ENCODE assay signal across 28 mouse cellular contexts in the genomic region with DNA sequence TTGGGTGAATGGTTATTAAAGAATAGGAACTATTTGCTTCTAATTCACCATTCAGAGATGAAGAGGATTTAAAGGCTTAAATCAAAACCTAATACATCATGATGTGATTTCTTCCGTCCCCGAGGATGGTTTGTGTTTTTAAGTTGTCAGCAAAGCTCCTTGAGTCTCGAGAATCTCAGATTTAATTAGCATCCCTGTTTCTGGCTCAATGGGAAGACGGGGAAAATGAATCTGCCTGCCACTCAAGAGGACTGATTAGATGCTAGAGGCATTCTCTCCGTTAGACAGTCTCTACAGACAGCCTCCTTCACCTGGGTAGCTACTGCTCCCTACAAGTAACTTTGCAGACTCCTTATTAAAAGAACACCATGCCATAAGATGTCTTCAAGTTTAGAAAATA. TPM values are rescaled to one million over a fixed set of nuclear protein-coding genes. Genes with fewer than 3 reads are reported as not detected.
DNase-seq lines count a peak whose midpoint lies in the region; ATAC-seq and TF ChIP-seq lines count a peak whose summit lies in the region.
"Had no signal": no experiment of that assay in that cellular context is flagged by ENCODE, and none has a peak within 500 bp of the region (broad histone marks: within the 10 kb centered on the region; RNA-seq: fewer than 3 reads in every experiment).

No protein-coding gene starts in this region.

- no peaks in the 10 kb centered on the region for H3K27me3 ChIP-seq in forebrain, embryonic 15.5 days
- no peaks in the 10 kb centered on the region for H3K27me3 ChIP-seq in forebrain, embryonic 12.5 days
- no peaks in the 10 kb centered on the region for H3K27me3 ChIP-seq in hindbrain, embryonic 14.5 days (ENCODE audit: control insufficient read depth, insufficient read depth, low read length)
- H3K27me3 ChIP-seq in hindbrain, embryonic 11.5 days (ENCODE audit: control insufficient read depth, insufficient read depth, low read length) = no peaks in the 10 kb centered on the region
- no peaks in the 10 kb centered on the region for H3K27me3 ChIP-seq in midbrain, postnatal 0 days (ENCODE audit: insufficient read depth, low read length)
- no peaks in the 10 kb centered on the region for H3K27me3 ChIP-seq in midbrain, embryonic 16.5 days (ENCODE audit: control insufficient read depth, insufficient read depth, low read depth, low read length)
- H3K27me3 ChIP-seq: CH12.LX; heart, embryonic 13.5 days; hindbrain, embryonic 12.5 days; intestine, embryonic 15.5 days; Patski had no signal

- 10% methylated on average over 5 of the region's 5 CpGs for WGBS in forebrain, embryonic 15.5 days
- WGBS in forebrain, embryonic 12.5 days = 21% methylated on average over 5 of the region's 5 CpGs
- 29% methylated on average over 5 of the region's 5 CpGs for WGBS in hindbrain, embryonic 14.5 days
- 56% methylated on average over 5 of the region's 5 CpGs for WGBS in hindbrain, embryonic 11.5 days
- WGBS in midbrain, postnatal 0 days = 22% methylated on average over 5 of the region's 5 CpGs
- 23% methylated on average over 5 of the region's 5 CpGs for WGBS in midbrain, embryonic 16.5 days

- H3K9ac ChIP-seq in forebrain, embryonic 15.5 days (replicated peaks) = no peak overlapping the region
- no peak overlapping the region for H3K9ac ChIP-seq in forebrain, embryonic 12.5 days
- H3K9ac ChIP-seq in hindbrain, embryonic 14.5 days = no peak overlapping the region
- H3K9ac ChIP-seq in hindbrain, embryonic 11.5 days (ENCODE audit: low read depth, low read length) = no peak overlapping the region
- H3K9ac ChIP-seq in midbrain, postnatal 0 days (replicated peaks; ENCODE audit: low read length, poor library complexity, severe bottlenecking) = no peak overlapping the region
- H3K9ac ChIP-seq in midbrain, embryonic 16.5 days (ENCODE audit: low read depth, low read length) = no peak overlapping the region
- H3K9ac ChIP-seq: heart, embryonic 13.5 days; hindbrain, embryonic 12.5 days; intestine, embryonic 15.5 days had no signal

- TF ChIP-seq CTCF in midbrain, postnatal 0 days (IDR thresholded peaks at IDR 0.05) = no peak
- no peak for TF ChIP-seq CTCF in gastrocnemius, adult 2 months (IDR thresholded peaks at IDR 0.05)

- H3K4me2 ChIP-seq in forebrain, embryonic 15.5 days (replicated peaks) = no peak overlapping the region
- H3K4me2 ChIP-seq in forebrain, embryonic 12.5 days = no peak overlapping the region
- H3K4me2 ChIP-seq in hindbrain, embryonic 14.5 days (replicated peaks) = no peak overlapping the region
- no peak overlapping the region for H3K4me2 ChIP-seq in hindbrain, embryonic 11.5 days (replicated peaks; ENCODE audit: low read depth, low read length)
- H3K4me2 ChIP-seq in midbrain, postnatal 0 days (ENCODE audit: low read depth, low read length, poor library complexity, severe bottlenecking) = no peak overlapping the region
- no peak overlapping the region for H3K4me2 ChIP-seq in midbrain, embryonic 16.5 days (ENCODE audit: low read length)
- H3K4me2 ChIP-seq: heart, embryonic 13.5 days; hindbrain, embryonic 12.5 days; intestine, embryonic 15.5 days had no signal

- H3K27ac ChIP-seq in forebrain, embryonic 15.5 days (replicated peaks) = 0 out of 2 replicates have a peak overlapping the region, but pooled peaks have one; percentile 23
- no peak overlapping the region for H3K27ac ChIP-seq in forebrain, embryonic 12.5 days
- peak overlapping the region; percentile 24; the same call in 1 of the 2 replicates for H3K27ac ChIP-seq in hindbrain, embryonic 14.5 days
- no peak overlapping the region for H3K27ac ChIP-seq in hindbrain, embryonic 11.5 days (ENCODE audit: low read depth, low read length)
- 0 out of 2 replicates have a peak overlapping the region, but pooled peaks have one; percentile 12 for H3K27ac ChIP-seq in midbrain, postnatal 0 days (ENCODE audit: low read depth, low read length)
- H3K27ac ChIP-seq in midbrain, embryonic 16.5 days (ENCODE audit: low read length) = no peak overlapping the region
- H3K27ac ChIP-seq in gastrocnemius, adult 2 months = no peak overlapping the region
- H3K27ac ChIP-seq: heart, adult 2 months; heart, embryonic 10.5 days; heart, embryonic 13.5 days; hindbrain, embryonic 12.5 days; intestine, embryonic 15.5 days had no signal

- H3K4me3 ChIP-seq in forebrain, embryonic 15.5 days = no peak overlapping the region
- no peak overlapping the region for H3K4me3 ChIP-seq in forebrain, embryonic 12.5 days (replicated peaks)
- H3K4me3 ChIP-seq in hindbrain, embryonic 14.5 days (replicated peaks; ENCODE audit: low read length) = no peak overlapping the region
- no peak overlapping the region for H3K4me3 ChIP-seq in hindbrain, embryonic 11.5 days (ENCODE audit: low read depth, low read length)
- no peak overlapping the region for H3K4me3 ChIP-seq in midbrain, postnatal 0 days (ENCODE audit: low read depth, low read length)
- H3K4me3 ChIP-seq in midbrain, embryonic 16.5 days (ENCODE audit: low read depth, low read length) = no peak overlapping the region
- H3K4me3 ChIP-seq in gastrocnemius, adult 2 months = no peak overlapping the region
- H3K4me3 ChIP-seq: heart, adult 2 months; heart, embryonic 10.5 days; heart, embryonic 13.5 days; hindbrain, embryonic 12.5 days; intestine, embryonic 15.5 days had no signal

- H3K36me3 ChIP-seq in forebrain, embryonic 15.5 days = peaks cover 6% of the 10 kb centered on the region
- no peaks in the 10 kb centered on the region for H3K36me3 ChIP-seq in forebrain, embryonic 12.5 days (replicated peaks)
- no peaks in the 10 kb centered on the region; the same call in 1 of the 2 replicates for H3K36me3 ChIP-seq in hindbrain, embryonic 14.5 days (replicated peaks; ENCODE audit: control insufficient read depth, insufficient read depth)
- H3K36me3 ChIP-seq in hindbrain, embryonic 11.5 days (ENCODE audit: control insufficient read depth, insufficient read depth, low read length) = no peaks in the 10 kb centered on the region
- peaks cover 18% of the 10 kb centered on the region for H3K36me3 ChIP-seq in midbrain, postnatal 0 days (ENCODE audit: insufficient read depth, low read length)
- H3K36me3 ChIP-seq in midbrain, embryonic 16.5 days (ENCODE audit: control insufficient read depth, insufficient read depth, low read length) = peaks cover 7% of the 10 kb centered on the region
- H3K36me3 ChIP-seq: G1E; hindbrain, embryonic 12.5 days had no signal

- peaks cover 20% of the 10 kb centered on the region for H3K4me1 ChIP-seq in forebrain, embryonic 15.5 days
- H3K4me1 ChIP-seq in forebrain, embryonic 12.5 days = peaks cover 11% of the 10 kb centered on the region
- H3K4me1 ChIP-seq in hindbrain, embryonic 14.5 days (replicated peaks; ENCODE audit: control insufficient read depth, insufficient read depth, low read length) = peaks cover 5% of the 10 kb centered on the region; the same call in 1 of the 2 replicates
- no peaks in the 10 kb centered on the region for H3K4me1 ChIP-seq in hindbrain, embryonic 11.5 days (replicated peaks; ENCODE audit: control insufficient read depth, insufficient read depth, low read length)
- H3K4me1 ChIP-seq in midbrain, postnatal 0 days (ENCODE audit: insufficient read depth, low read length) = no peaks in the 10 kb centered on the region; the same call in 1 of the 2 replicates
- peaks cover 4% of the 10 kb centered on the region; the same call in 1 of the 2 replicates for H3K4me1 ChIP-seq in midbrain, embryonic 16.5 days (ENCODE audit: control insufficient read depth, insufficient read depth, low read length)
- H3K4me1 ChIP-seq: hindbrain, embryonic 12.5 days; intestine, embryonic 15.5 days had no signal

- no peaks in the 10 kb centered on the region for H3K9me3 ChIP-seq in forebrain, embryonic 15.5 days
- no peaks in the 10 kb centered on the region for H3K9me3 ChIP-seq in forebrain, embryonic 12.5 days
- H3K9me3 ChIP-seq in hindbrain, embryonic 14.5 days (ENCODE audit: control insufficient read depth, low read length) = no peaks in the 10 kb centered on the region
- no peaks in the 10 kb centered on the region for H3K9me3 ChIP-seq in hindbrain, embryonic 11.5 days (ENCODE audit: control insufficient read depth, low read length)
- no peaks in the 10 kb centered on the region for H3K9me3 ChIP-seq in midbrain, postnatal 0 days (ENCODE audit: low read length)
- H3K9me3 ChIP-seq in midbrain, embryonic 16.5 days (replicated peaks; ENCODE audit: control insufficient read depth, low read length, poor library complexity, severe bottlenecking) = no peaks in the 10 kb centered on the region
- H3K9me3 ChIP-seq: heart, embryonic 10.5 days; hindbrain, embryonic 12.5 days; intestine, embryonic 15.5 days had no signal

- no peak for DNase-seq in hindbrain, embryonic 14.5 days (ENCODE audit: low spot score)
- no peak for DNase-seq in hindbrain, embryonic 11.5 days (ENCODE audit: low spot score)
- DNase-seq in midbrain, postnatal 0 days (ENCODE audit: low spot score) = no peak
- no peak for DNase-seq in gastrocnemius, adult 2 months
- DNase-seq: adrenal gland, adult 2 months; adrenal gland, postnatal 14 days; B cell, adult 2 months; cerebellum, adult 18-20 months; cerebellum, adult 9-10 months; cerebellum, postnatal 14 days; gastrocnemius, postnatal 10 days; gastrocnemius, postnatal 36 days; heart, adult 2 months; heart, postnatal 14 days; heart, postnatal 4 days; kidney, adult 11 months had no signal

- ATAC-seq in forebrain, embryonic 15.5 days (replicated peaks) = no peak
- ATAC-seq in forebrain, embryonic 12.5 days (ENCODE audit: low FRiP score) = no peak
- no peak for ATAC-seq in hindbrain, embryonic 14.5 days (ENCODE audit: low FRiP score)
- ATAC-seq in hindbrain, embryonic 11.5 days (ENCODE audit: low FRiP score) = no peak
- ATAC-seq in midbrain, postnatal 0 days (ENCODE audit: low FRiP score) = no peak
- no peak for ATAC-seq in midbrain, embryonic 16.5 days
- ATAC-seq: hindbrain, embryonic 16.5 days; intestine, embryonic 15.5 days; Patski had no signal

- intact Hi-C loops in gastrocnemius, adult 2 months (cut with DNase I) = no loop called here

RNA-seq across cellular contexts. Expression of a gene that starts 32.0 kb away (rescaled TPM):
- polyA plus RNA-seq in forebrain, embryonic 15.5 days (2015; fragmentation: Nextera tagmentation; extraction: Ambion mirVana) = 5.6 and 7.2 TPM in 2 replicates
- polyA plus RNA-seq in forebrain, embryonic 12.5 days (2016; fragmentation: Nextera tagmentation; extraction: Ambion mirVana) = 1.0 and 1.3 TPM in 2 replicates
- polyA plus RNA-seq in hindbrain, embryonic 14.5 days (2014; fragmentation: Nextera tagmentation; extraction: Ambion mirVana) = 7.1 and 8.7 TPM in 2 replicates
- polyA plus RNA-seq in hindbrain, embryonic 11.5 days (2014; fragmentation: Nextera tagmentation; extraction: Ambion mirVana) = 0.82 and 0.84 TPM in 2 replicates
- 19.9 and 36.4 TPM in 2 replicates for total RNA-seq in midbrain, postnatal 0 days (2014; rRNA removed)
- 16.4 and 18.7 TPM in 2 replicates for polyA plus RNA-seq in midbrain, postnatal 0 days (2015; fragmentation: Nextera tagmentation; extraction: Ambion mirVana)
- polyA plus RNA-seq in midbrain, embryonic 16.5 days (2015; fragmentation: Nextera tagmentation; extraction: Ambion mirVana) = 10.3 and 12.7 TPM in 2 replicates
- under 1 TPM in 1 of 2 experiments, not detected in 1; 0.08 TPM for total RNA-seq in gastrocnemius, adult 2 months (2021)
- total RNA-seq: CH12.LX; G1E; gastrocnemius, postnatal 36 days; granulocyte monocyte progenitor cell, adult 5-6 weeks; heart, adult 2 months had no signal
- polyA plus RNA-seq: G1E, Patski had no signal

Comparison
In these comparisons a context has a peak if more than half of its experiments do, and no peak if none do; other contexts are left out.
1. H3K27ac ChIP-seq: peak in forebrain, embryonic 15.5 days (single experiment), hindbrain, embryonic 14.5 days (single experiment) and midbrain, postnatal 0 days (single experiment); none in forebrain, embryonic 12.5 days (single experiment), hindbrain, embryonic 11.5 days (single experiment), midbrain, embryonic 16.5 days (single experiment) and gastrocnemius, adult 2 months (single experiment).